Mouse (Mus musculus): ENCODE measurements around the gene Tet2. TPM values are rescaled to one million over a fixed set of nuclear protein-coding genes. Genes with fewer than 3 reads are reported as not detected.

The Tet2 gene
- polyA plus RNA-seq, 2 experiments: 15.9 to 17.7 TPM

GRCm38 (mm10) chr3:133555378-133555777, 10.4 kb upstream of the Tet2 start:
- DNase-seq (ENCODE audit: low spot score): no peak
- Histone ChIP-seq H3K9me3 (ENCODE audit: control insufficient read depth, low read length) (no peaks in the 10 kb centered on the region), H3K4me3 (replicated peaks; ENCODE audit: low read length) (no peak overlapping the region), H3K9ac (ENCODE audit: low read depth, low read length, severe bottlenecking) (no peak overlapping the region), H3K4me2 (replicated peaks; ENCODE audit: low read depth, low read length, severe bottlenecking) (no peak overlapping the region), H3K27me3 (ENCODE audit: control insufficient read depth, insufficient read depth, low read length) (no peaks in the 10 kb centered on the region), H3K4me1 (ENCODE audit: control insufficient read depth, insufficient read depth, low read length) (peaks cover 4% of the 10 kb centered on the region; the same call in 1 of the 2 replicates), H3K36me3 (ENCODE audit: control insufficient read depth, insufficient read depth, low read length) (no peaks in the 10 kb centered on the region), H3K27ac (replicated peaks; ENCODE audit: low read depth, low read length) (no peak overlapping the region)
- no peak for ATAC-seq (ENCODE audit: low FRiP score, low read depth)
- TF ChIP-seq POLR2A (IDR thresholded peaks at IDR 0.05; ENCODE audit: borderline replicate concordance, extremely low read depth, insufficient read depth, insufficient read length): no peak
- WGBS: 80% methylated on average over 7 of the region's 7 CpGs

GRCm38 (mm10) chr3:133554552-133555067, 9.7 kb upstream of the Tet2 start:
- Histone ChIP-seq H3K4me1 (ENCODE audit: control insufficient read depth, insufficient read depth, low read length) (peaks cover 4% of the 10 kb centered on the region; the same call in 1 of the 2 replicates), H3K27ac (replicated peaks; ENCODE audit: low read depth, low read length) (no peak overlapping the region), H3K4me3 (replicated peaks; ENCODE audit: low read length) (no peak overlapping the region), H3K36me3 (ENCODE audit: control insufficient read depth, insufficient read depth, low read length) (no peaks in the 10 kb centered on the region), H3K4me2 (replicated peaks; ENCODE audit: low read depth, low read length, severe bottlenecking) (no peak overlapping the region), H3K27me3 (ENCODE audit: control insufficient read depth, insufficient read depth, low read length) (no peaks in the 10 kb centered on the region), H3K9ac (ENCODE audit: low read depth, low read length, severe bottlenecking) (no peak overlapping the region), H3K9me3 (ENCODE audit: control insufficient read depth, low read length) (no peaks in the 10 kb centered on the region)
- TF ChIP-seq POLR2A (IDR thresholded peaks at IDR 0.05; ENCODE audit: borderline replicate concordance, extremely low read depth, insufficient read depth, insufficient read length): no peak
- no peak for ATAC-seq (ENCODE audit: low FRiP score, low read depth)
- 79% methylated on average over 6 of the region's 6 CpGs for WGBS
- DNase-seq (ENCODE audit: low spot score): no peak

GRCm38 (mm10) chr3:133554092-133554491, 9.2 kb upstream of the Tet2 start:
- no peaks in the 10 kb centered on the region for H3K9me3 ChIP-seq (ENCODE audit: control insufficient read depth, low read length)
- H3K27ac ChIP-seq (replicated peaks; ENCODE audit: low read depth, low read length): no peak overlapping the region
- no peak for TF ChIP-seq POLR2A (IDR thresholded peaks at IDR 0.05; ENCODE audit: borderline replicate concordance, extremely low read depth, insufficient read depth, insufficient read length)
- no peak overlapping the region for H3K9ac ChIP-seq (ENCODE audit: low read depth, low read length, severe bottlenecking)
- H3K36me3 ChIP-seq (ENCODE audit: control insufficient read depth, insufficient read depth, low read length): no peaks in the 10 kb centered on the region
- no peak for ATAC-seq (ENCODE audit: low FRiP score, low read depth)
- 82% methylated on average over 4 of the region's 4 CpGs for WGBS
- H3K4me2 ChIP-seq (replicated peaks; ENCODE audit: low read depth, low read length, severe bottlenecking): no peak overlapping the region
- no peak for DNase-seq (ENCODE audit: low spot score)
- no peaks in the 10 kb centered on the region for H3K4me1 ChIP-seq (ENCODE audit: control insufficient read depth, insufficient read depth, low read length)
- no peaks in the 10 kb centered on the region for H3K27me3 ChIP-seq (ENCODE audit: control insufficient read depth, insufficient read depth, low read length)
- no peak overlapping the region for H3K4me3 ChIP-seq (replicated peaks; ENCODE audit: low read length)

GRCm38 (mm10) chr3:133551941-133552340, 7.0 kb upstream of the Tet2 start:
- TF ChIP-seq POLR2A (IDR thresholded peaks at IDR 0.05; ENCODE audit: borderline replicate concordance, extremely low read depth, insufficient read depth, insufficient read length): no peak

GRCm38 (mm10) chr3:133549385-133550170, 4.6 kb upstream of the Tet2 start:
- Histone ChIP-seq H3K9ac (ENCODE audit: low read depth, low read length, severe bottlenecking) (no peak overlapping the region), H3K27ac (replicated peaks; ENCODE audit: low read depth, low read length) (no peak overlapping the region), H3K9me3 (ENCODE audit: control insufficient read depth, low read length) (no peaks in the 10 kb centered on the region), H3K36me3 (ENCODE audit: control insufficient read depth, insufficient read depth, low read length) (no peaks in the 10 kb centered on the region), H3K4me3 (replicated peaks; ENCODE audit: low read length) (no peak overlapping the region), H3K4me1 (ENCODE audit: control insufficient read depth, insufficient read depth, low read length) (no peaks in the 10 kb centered on the region; the same call in 1 of the 2 replicates), H3K27me3 (ENCODE audit: control insufficient read depth, insufficient read depth, low read length) (no peaks in the 10 kb centered on the region), H3K4me2 (replicated peaks; ENCODE audit: low read depth, low read length, severe bottlenecking) (no peak overlapping the region)
- DNase-seq (ENCODE audit: low spot score) (no peak), ATAC-seq (ENCODE audit: low FRiP score, low read depth) (peak; percentile 68)
- 65% methylated on average over 7 of the region's 7 CpGs for WGBS
- TF ChIP-seq POLR2A (IDR thresholded peaks at IDR 0.05; ENCODE audit: borderline replicate concordance, extremely low read depth, insufficient read depth, insufficient read length): no peak

More at GRCm38 (mm10) chr3:133551941-133552340, 7.0 kb upstream of the Tet2 start:
- no peak overlapping the region for H3K9ac ChIP-seq (ENCODE audit: low read depth, low read length, severe bottlenecking)
- H3K4me1 ChIP-seq (ENCODE audit: control insufficient read depth, insufficient read depth, low read length): no peaks in the 10 kb centered on the region
- H3K4me2 ChIP-seq (replicated peaks; ENCODE audit: low read depth, low read length, severe bottlenecking): no peak overlapping the region
- no peaks in the 10 kb centered on the region for H3K36me3 ChIP-seq (ENCODE audit: control insufficient read depth, insufficient read depth, low read length)
- H3K9me3 ChIP-seq (ENCODE audit: control insufficient read depth, low read length): no peaks in the 10 kb centered on the region
- H3K27me3 ChIP-seq (ENCODE audit: control insufficient read depth, insufficient read depth, low read length): no peaks in the 10 kb centered on the region
- no peak for DNase-seq (ENCODE audit: low spot score)
- no peak for ATAC-seq (ENCODE audit: low FRiP score, low read depth)
- no peak overlapping the region for H3K4me3 ChIP-seq (replicated peaks; ENCODE audit: low read length)
- H3K27ac ChIP-seq (replicated peaks; ENCODE audit: low read depth, low read length): no peak overlapping the region
- 61% methylated on average over 8 of the region's 8 CpGs for WGBS

All from limb, embryonic 14.5 days (tissue).